Mouse (Mus musculus) NIH3T3 (cell line): ENCODE data around the gene Gpr84.
"Not testable (repeated sequence)": the region's sequence is repeated elsewhere in the genome, so short reads cannot be mapped to it uniquely, and the experiment has no call there.

ENCODE experiments used
- DNase-seq: peaks from one replicate; pipeline ENCODE4 v3.0.0-alpha.2; 2012; ENCODE audit warnings: low read depth

The Gpr84 gene

DNA sequence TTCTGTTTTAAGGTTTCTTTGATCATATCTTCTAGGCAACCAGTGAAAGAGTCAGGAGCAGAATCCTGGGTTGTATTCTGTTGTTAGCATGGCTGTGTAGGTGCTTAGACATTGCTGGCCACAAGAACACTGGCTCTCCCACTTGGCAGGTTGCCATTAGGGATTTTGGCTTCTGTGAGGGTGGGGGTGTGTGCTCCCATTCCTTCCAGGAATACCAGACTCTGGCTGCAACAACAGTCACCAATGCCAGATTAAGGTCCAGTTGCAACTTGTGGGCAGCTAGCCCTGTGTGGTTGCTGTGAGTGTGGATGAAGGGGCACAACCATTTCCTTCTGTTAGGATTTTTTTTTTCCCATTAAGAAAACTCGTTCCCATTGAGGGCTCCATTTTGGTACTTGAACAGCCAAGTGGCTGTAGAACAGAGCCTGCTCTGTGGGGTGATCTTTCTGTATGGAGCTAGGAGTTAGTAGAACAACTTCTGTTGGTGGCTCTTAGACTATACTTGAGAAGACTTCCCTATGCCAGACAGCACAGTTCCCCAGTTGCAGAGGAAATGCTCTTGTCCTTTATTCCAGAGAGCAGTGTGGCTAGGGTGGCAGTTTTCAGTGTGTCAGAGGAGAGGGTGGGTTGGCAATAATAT, 24.5 kb downstream of the Gpr84 start:
- peak; percentile 95 for DNase-seq

GRCm38 (mm10) chr15:103284647-103285046, 25.8 kb downstream of the Gpr84 start:
- DNase-seq = peak; percentile 71

DNA sequence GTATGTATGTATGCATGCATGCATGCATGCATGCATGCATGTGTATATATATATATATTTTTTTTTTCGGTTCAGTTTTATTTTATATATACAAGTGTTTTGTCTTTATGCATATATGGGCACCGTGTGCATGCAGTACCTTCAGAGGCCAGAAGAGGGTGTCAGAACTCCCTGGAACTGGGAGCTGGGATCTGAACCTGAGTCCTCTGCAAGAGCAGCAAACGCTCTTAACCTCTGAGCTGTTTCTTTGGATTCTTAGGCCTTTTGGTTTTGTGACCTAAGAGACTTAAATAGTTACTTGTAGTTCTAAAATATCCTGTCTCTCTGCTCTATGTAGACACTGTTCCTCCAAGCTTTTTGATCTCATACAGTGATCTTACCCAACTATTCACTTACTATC, 26.3 kb downstream of the Gpr84 start:
- DNase-seq = peak; percentile 79

DNA sequence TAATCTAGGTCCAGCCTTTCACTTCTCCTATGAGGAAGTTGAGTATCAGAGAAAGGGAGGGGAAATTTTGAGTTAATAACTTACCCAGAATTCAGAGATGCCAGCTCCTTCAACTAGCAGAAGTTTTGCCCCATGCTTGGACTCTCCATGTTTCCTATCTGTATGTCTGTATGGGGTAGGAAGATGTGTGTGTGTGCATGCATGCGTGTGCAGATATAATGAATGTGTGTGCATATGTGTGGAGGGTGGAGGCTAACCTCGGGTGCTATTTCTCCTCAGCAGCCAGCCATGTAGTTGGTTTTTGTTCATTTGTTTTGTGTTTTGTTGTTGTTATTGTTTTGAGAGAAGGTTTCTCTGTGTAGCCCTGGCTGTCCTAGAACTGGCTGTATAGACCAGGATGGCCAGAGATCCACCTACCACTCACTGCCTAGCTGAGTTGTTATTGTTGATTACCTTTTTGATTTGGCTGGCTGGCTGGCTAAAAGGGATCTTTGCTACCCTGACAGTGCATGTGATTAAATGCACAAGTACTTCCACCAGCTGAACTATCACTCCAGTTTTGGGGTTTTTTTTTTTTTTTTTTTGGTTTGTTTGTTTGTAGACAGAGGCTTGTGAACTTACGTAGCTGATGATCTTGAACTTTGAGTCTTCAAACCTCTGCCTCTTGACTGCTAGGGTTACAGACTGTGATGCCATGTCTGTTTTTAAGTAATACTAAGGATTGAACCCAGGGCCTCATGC, 28.8 kb downstream of the Gpr84 start:
- DNase-seq = no peak

DNA sequence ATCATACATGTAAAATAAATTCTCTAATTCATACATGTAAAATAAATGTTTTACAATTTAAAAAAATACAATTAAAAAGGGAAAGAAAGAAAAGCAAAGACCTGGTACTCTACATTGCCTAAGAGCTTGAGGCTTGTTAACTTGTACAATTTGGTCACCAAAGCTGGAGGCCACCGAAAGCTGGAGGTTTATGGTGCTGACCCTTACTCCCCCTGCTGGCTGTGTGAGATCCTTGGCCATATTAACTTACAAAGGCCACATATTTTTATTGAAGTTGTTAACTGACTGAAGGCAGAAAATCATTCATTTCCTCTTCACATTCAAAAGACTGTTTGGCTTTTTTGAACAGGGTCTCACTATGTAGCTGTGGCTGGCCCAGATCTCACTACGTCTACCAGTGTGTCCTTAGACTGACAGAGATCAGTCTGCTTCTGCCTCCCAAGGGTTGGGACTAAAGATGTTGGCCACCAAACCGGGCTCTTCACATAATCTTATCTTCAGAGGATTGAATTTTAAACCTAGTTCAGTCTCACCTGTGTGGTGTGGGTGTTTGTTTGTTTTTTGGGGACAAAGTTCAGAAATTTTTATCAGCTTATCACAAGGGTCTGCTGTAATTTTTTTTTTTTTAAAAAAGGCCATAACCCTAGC, 29.5 kb downstream of the Gpr84 start:
- DNase-seq = peak; percentile 71

DNA sequence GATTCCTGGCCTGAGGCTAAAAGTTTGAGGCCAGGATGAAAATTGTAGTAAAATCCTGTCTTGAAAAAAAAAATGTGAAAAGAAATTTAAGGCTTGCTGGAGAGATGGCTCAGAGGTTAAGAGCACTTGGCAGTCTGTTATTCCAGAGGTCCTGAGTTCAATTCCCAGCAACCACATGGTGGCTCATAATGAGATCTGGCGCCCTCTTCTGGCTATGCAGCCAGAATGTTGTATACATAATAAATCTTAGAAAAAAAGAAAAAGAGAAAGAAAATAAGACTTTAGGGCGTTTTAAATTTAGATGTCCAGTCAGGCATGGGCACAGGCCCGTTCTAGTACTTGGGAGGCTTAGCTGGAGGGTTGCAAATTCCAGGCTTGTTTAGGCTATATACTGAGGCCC, 30.7 kb downstream of the Gpr84 start:
- peak; percentile 85 for DNase-seq

DNA sequence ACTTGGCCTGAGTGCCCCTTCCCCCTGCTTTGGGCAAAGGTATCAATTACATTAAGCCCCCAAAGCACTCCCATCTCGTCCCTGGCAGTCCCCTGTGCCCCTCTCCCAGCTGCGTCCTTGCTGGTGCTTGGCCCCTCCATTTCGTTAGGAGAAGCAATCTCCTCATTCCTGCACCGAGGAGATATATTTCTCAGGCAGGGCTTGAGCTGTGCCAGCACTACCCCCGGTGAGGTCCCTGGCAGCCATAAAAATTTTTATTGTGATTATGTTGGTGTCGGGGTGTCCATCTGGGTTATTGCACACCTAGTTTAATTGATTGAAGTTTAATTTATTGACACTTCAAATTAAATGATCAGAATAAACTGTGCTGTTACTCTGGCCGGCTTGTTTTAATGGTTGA, 32.5 kb downstream of the Gpr84 start:
- no peak for DNase-seq

DNA sequence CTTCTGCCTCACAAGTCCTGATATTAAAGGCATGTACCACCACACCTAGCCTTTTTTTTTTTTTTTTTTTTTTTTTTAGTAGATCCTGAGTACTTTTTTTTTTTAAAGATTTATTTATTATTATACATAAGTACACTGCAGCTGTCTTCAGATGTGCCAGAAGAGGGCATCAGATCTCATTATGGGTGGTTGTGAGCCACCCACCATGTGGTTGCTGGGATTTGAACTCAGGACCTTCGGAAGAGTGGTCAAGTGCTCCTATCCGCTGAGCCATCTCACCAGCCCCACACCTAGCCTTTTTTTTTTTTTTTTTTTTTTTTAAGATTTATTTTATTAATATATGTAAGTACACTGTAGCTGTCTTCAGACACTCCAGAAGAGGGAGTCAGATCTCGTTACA, 34.5 kb downstream of the Gpr84 start:
- not testable (repeated sequence) for DNase-seq

- peak; percentile 98 for DNase-seq
Measured at GRCm38 (mm10) chr15:103272419-103273279, 37.8 kb downstream of the Gpr84 start, which contains the start of gene Copz1. Gene Copz1 (plus strand): TSS chr15:103272714.

- no peak for DNase-seq
Measured at GRCm38 (mm10) chr15:103268903-103269302, 41.5 kb downstream of the Gpr84 start.

- DNase-seq = no peak
Measured at GRCm38 (mm10) chr15:103264794-103265193, 45.6 kb downstream of the Gpr84 start.

- peak; percentile 92 for DNase-seq
Measured at GRCm38 (mm10) chr15:103259989-103260388, 50.4 kb downstream of the Gpr84 start.

DNA sequence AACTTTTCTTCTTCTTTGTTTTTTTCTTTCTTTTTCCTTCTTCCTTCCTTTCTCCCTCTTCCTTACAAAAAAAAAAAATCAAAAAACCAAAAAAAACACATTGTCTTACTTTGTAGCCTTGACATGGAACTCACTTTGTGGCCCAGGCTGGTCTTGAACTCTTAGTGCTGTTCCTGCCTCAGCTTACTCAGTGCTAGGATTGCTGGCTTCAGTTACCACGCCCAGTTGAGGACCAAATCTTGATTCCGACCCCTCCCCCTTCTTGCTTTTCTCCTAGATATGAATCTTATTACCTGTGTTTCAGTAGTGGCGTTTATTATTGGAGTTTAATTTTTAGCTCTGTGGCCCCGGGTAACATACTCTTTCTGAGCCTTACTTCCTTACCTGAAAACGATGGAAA, 51.2 kb downstream of the Gpr84 start:
- DNase-seq = no peak
